Mouse (Mus musculus) cerebellum, adult 2 months (tissue): Measurements from ENCODE around the gene Gpld1.

ENCODE experiments used
- CTCF ChIP-seq: fragments of 200-500 bp; IDR thresholded peaks from 2 replicates; pipeline ENCODE4 v1.5.1; 2011; ENCODE audit warnings: low read depth, mild to moderate bottlenecking, control low read depth, low read length, moderate library complexity, borderline replicate concordance; ENCODE audit not compliant: insufficient read depth
- POLR2A ChIP-seq: fragments of 200-500 bp; IDR thresholded peaks from 2 replicates; pipeline ENCODE4 v1.6.1; 2011; ENCODE audit warnings: low read length, control low read depth, borderline replicate concordance; ENCODE audit not compliant: insufficient read depth

DNA sequence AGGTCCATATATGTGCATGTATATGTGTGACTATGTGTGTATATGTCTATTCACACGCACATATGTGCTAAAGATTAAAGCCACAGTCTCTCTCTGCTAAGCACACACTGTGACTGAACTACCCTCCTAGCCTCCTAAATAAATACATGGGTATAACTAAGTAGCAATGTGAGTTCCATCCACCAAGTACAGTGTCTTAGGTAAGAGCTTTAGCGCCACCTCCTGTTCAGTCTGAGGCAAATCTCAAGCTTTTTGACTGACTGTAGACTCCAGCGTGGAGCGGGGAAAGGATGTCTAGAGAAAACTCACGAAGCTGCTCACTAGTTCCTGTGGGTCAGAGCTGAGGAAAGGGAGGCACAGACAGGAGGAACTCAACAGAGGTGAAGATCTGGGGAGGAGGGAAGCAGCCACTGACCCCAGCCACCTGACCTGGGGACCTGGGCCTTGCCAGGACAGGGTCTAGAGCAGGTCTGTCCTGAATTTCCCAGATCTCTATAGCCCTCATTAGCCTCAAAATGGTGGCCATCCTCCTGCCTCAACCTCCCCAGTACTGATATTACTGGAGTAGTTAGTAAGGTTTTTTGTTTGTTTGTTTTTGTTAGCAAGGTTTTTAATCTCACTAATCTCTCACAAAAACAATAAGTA lies 22.5 kb upstream of the Gpld1 start:
- TF ChIP-seq POLR2A (no peak), CTCF (peak; percentile 45; the same call in 1 of the 2 replicates)
